Mouse (Mus musculus) monocyte, adult 2 months (primary cell): Measurements from ENCODE around the gene Ocln.

Source experiments
- DNase-seq, 2 experiments: peaks; one replicate each; pipeline ENCODE4 v3.0.0; 2022; ENCODE audit warnings: low spot score in 2 of 2, low read depth in 1 of 2

Gene Ocln

DNA sequence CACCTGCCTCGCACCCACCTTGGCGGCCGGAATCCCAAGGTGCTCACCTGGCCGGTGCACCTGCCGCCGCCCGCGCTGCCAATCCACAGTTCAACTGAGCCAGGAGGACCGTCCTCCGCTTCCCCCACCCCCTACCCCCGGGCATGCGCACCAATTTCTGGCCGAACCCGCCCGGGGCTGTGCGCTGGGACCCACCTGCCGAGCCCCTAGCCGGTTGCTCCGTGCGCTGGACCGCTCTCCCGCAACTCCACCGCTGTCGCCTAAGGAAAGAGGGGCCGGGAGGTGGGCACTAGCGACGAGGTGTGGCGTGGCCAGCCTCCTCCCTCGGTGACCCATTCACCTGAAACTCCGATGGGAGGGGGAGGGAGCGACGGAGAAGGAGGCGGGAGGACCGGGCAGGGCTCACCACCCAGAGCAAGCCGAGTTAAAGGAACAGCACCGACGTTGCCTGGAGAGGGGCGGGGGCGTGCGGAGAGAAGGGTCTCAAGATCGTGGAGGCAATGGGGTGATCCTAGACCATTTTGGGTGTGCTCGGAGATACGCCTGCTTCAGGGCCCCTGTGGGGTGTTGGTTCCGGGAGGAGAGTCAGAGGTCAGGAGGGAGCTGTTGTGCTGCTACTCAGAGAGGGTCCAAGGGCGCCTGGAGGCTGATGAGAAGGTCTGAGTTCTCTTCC, at the start of gene Ocln:
Ocln (minus strand) TSS at position 350 of the 673 bp plus-strand sequence.
- no peak for DNase-seq

DNA sequence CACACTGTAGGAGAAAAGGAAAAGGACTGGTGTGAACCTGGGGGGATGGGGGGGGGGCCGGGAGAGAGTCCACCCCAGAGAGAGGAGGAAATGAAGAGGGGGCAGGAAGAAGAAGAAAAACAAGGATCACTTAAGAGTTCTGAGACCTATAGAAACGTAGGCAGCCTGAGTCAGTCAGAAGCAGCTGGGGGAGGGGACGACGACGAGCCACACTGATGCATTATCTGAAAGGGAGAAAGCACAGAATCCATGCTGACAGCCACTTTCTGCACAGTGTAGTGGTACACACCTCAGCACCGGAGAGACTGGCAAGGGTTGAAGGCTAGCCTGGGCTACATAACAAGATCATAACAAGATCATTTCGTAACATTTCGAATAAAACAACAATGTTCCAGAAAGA, 48.5 kb upstream of the Ocln start:
- DNase-seq = no peak

GRCm38 (mm10) chr13:100600317-100600716, 47.8 kb upstream of the Ocln start:
- no peak for DNase-seq

GRCm38 (mm10) chr13:100597284-100597683, 44.8 kb upstream of the Ocln start:
- DNase-seq = no peak

GRCm38 (mm10) chr13:100595552-100595885, 43.0 kb upstream of the Ocln start:
- no peak for DNase-seq

GRCm38 (mm10) chr13:100594838-100595551, 42.5 kb upstream of the Ocln start:
- DNase-seq = no peak

DNA sequence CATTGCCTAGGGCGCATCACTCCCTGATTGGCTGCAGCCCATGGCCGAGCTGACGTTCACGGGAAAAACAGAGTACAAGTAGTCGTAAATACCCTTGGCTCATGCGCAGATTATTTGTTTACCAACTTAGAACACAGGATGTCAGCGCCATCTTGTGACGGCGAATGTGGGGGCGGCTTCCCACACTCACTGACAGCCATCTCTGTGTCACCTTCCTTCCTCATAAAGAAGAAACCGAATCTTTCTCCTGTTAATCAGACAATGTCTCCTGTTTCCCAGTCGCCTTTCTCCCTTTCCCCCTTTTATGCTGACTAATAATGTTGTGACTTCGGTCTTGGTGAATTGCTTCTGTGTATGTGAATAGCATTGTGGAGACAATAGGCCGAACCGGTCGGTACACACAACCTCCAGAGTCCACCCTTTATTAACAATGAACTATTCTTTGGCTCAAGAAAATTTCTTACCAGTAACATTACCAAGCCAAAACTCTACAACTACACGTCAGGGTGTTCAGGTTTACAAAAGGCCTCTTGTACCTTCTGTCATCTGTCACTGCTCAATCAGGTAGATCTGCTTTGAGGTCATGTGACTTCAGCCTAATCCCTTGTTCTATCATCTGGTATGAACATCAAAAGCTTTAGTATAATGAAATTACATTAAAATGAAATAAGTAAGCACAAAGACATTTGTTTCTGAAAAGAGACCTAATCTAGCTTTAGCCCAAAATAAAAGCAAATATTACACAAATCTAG, 41.7 kb upstream of the Ocln start:
- peak; percentile 9 to 55 for DNase-seq

- DNase-seq = no peak
These were observed 36.1 kb upstream of the Ocln start for GRCm38 (mm10) chr13:100588646-100589045.

DNA sequence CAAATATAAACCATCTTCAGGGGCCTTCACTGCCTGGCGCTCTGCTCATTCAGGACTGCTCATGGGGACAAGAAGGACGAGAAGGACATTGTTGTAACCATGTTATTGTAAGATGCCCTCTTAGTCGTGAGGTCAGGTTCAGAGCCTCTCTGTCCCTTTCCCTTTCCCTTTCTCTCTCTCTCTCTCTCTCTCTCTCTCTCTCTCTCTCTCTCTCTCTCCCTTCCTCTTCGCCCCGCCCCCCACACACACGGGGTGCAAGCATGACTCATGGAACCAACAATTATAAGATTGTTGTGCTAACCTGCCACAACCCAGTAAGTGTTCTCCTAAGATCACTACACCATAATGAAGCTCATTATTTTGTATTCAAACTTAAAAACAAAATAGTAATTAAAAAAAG, 29.6 kb upstream of the Ocln start:
- DNase-seq = no peak

DNA sequence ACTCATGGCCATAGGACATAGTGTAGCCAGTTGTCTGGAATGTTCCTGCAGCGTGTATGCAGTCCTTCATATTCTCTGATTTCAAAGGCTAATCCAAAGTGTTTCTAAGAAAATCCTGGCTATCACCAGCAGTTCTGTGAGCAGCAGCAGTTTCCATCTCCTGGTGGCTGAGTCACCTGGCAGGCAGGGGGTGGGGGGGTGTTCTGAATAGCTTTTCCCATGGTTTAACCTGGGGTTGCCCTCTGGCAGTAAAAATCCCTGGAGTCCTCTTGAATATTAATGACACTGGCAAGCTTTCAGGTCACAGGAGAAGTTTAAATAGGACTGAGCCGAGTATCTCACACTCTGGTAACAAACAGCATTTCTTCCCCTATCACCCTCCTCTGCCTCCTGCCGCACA, 29.2 kb upstream of the Ocln start:
- no peak for DNase-seq

- no peak for DNase-seq
These were observed 27.4 kb upstream of the Ocln start for GRCm38 (mm10) chr13:100579951-100580350.

- no peak for DNase-seq
These were observed 26.7 kb upstream of the Ocln start for GRCm38 (mm10) chr13:100579220-100579619.

DNA sequence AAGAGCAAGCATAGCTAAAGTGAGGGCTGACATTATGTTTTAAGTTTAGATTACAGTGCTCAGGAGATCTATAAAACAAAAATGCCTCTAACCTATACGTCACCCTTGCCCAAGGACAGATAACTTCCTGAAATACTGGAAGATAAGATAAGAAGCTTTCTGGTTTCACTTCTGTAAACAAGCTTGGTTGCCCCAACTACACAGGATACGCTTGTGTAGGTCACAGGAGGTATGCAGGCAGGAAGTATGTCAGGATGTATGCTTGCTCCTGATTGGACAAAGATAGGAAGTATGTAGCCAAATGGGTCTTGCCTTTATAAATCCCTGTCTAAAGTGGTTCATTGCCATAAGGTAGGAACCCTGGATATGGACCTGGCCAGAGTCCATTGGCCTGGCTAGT, 23.4 kb upstream of the Ocln start:
- DNase-seq = no peak

- no peak for DNase-seq
These were observed 18.2 kb upstream of the Ocln start for GRCm38 (mm10) chr13:100570713-100571112.

- no peak for DNase-seq
These were observed 15.8 kb upstream of the Ocln start for GRCm38 (mm10) chr13:100568359-100568758.

DNA sequence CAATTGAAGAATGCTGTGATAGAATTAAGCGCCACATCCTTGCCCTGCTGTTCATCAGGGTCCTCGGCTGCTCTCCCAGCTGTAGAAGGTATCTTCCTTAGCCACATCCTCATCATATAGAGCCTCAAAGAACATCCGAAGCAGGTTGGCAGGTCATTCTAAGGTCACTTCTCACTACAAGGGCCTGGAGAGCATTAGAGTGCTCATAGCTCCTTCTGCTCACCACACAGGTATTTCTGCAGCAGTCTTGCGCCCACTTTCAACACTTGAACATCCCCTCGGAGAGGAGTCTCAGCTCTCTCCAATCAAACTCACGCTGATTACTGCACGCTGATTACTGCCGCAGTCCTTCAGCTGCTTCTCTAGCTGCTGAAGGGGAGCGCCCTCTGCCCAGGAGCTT, 6.9 kb upstream of the Ocln start:
- no peak for DNase-seq

- DNase-seq = no peak
These were observed 4.5 kb upstream of the Ocln start for GRCm38 (mm10) chr13:100557011-100557410.

DNA sequence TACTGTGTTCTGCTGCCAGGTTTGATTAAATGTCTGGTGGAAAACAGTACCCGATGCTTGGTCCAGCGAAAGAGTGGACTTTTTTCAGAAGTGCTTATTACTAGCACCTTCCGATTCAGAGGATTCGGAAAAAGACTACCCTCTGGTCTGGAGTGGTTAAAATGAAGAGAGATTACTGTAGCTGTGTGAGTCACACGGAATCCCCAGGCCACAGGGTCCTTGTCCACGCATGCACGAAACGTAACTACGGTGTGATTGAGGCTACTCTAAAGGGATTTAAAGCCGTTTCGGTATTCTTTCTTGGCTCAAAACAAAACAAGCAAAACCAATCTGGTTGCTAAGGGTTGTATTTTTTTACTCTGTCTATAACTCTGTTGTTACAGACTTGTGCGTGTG, 522 bp upstream of the Ocln start:
- DNase-seq = no peak

DNA sequence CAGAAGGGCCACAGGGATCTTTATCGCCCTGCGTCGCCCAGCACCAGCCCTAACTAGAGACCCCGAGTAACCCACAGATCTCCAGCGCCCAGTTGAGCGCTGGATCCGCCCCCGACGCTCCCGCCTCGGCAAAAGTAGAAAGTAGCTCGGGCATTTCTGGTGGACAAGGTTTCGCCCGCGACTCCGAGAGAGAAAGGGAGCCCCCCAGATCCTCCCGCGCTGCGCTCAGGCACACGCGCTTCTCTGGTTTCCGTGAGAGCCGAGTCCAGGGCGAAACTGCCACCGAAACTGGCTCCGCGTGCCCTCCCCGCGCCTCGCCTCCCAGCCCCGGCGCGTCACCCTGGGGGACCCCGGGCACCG, 529 bp downstream of the Ocln start:
- no peak for DNase-seq

DNA sequence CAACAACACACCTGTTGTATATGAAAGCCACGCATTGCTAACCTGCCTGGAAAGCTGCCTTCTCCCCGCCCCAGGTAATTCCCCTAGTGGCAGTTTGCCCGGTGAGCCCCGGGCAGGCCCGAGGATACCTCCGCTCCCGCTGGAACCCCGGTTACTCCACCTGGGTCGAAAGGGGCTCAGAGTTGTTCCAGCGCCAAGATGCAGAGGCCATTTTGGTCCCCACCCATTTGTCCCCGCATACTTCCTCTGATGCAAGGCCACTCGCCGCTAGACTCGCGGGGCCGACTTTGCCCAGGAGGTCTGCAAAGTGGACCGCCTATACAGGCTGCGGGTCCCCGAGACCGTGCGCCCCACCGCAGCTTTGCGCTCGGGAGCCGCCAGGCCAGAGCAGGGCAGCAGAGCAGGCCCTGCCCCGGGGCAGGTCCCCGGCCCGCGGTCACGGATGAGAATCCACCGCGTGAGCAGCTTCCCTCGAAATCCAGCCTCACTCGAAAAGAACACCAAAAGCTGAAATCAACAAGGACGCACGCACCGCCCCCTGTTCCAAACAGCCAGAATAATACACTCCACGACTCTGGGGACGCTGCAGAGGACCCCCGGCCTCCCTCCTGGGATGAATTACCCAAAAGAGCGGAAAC, 1.0 kb downstream of the Ocln start:
- no peak for DNase-seq

- no peak for DNase-seq
These were observed 5.2 kb downstream of the Ocln start for GRCm38 (mm10) chr13:100547269-100547668.

GRCm38 (mm10) chr13:100545510-100545909, 7.0 kb downstream of the Ocln start:
- DNase-seq = no peak
